Mouse (Mus musculus): ENCODE data around the gene Olfr304. TPM values are rescaled to one million over a fixed set of nuclear protein-coding genes. Genes with fewer than 3 reads are reported as not detected.

Gene Olfr304
- polyA plus RNA-seq, 1 experiment from 2014 or later: not detected

DNA sequence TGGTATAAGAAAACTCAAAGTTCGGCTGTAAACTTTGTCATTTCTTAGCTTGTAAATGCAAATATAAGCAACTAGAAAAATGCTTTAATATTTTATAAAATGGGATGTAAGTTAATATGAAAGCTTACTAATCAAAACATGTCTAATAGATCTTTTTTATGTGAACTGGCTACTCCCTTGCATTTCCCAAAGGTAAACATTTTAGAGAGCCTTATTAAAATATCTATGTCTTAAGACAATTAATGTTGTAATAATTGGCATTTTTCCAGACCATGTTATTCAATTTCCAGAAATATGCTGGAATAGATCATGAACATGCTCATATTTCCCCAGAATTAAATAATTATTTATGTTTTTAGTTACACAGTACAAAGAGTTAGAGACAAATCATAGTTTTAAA, 49.0 kb downstream of the Olfr304 start, which contains the start of gene Olfr307:
Gene Olfr307, minus strand, starts transcription at position 101 of the 400 bp plus-strand sequence.
- WGBS: 78% methylated on average over 1 of the region's 1 CpGs
- Histone ChIP-seq H3K36me3 (replicated peaks; ENCODE audit: control insufficient read depth, insufficient read depth, low read depth, low read length) (no peaks in the 10 kb centered on the region), H3K27ac (replicated peaks; ENCODE audit: low read depth, low read length) (no peak within 1 kb of the TSS), H3K27me3 (ENCODE audit: control insufficient read depth, insufficient read depth, low read length) (no peaks in the 10 kb centered on the region), H3K4me2 (ENCODE audit: low read depth, low read length) (no peak within 1 kb of the TSS), H3K9me3 (replicated peaks; ENCODE audit: control insufficient read depth, low read length) (no peaks in the 10 kb centered on the region), H3K4me1 (ENCODE audit: control insufficient read depth, insufficient read depth, low read length) (no peaks in the 10 kb centered on the region), H3K4me3 (ENCODE audit: low read depth, low read length) (no peak within 1 kb of the TSS), H3K9ac (replicated peaks; ENCODE audit: low read length) (no peak within 1 kb of the TSS)
- no peak for ATAC-seq (replicated peaks; ENCODE audit: insufficient number of reproducible peaks, low FRiP score, low TSS enrichment, low read depth)
- DNase-seq (ENCODE audit: low spot score): no peak

Other genes with a start within 250 kb of the Olfr304 start
- gene Vmn2r75, start 214.9 kb downstream of the Olfr304 start, polyA plus RNA-seq (2014; fragmentation: Nextera tagmentation; extraction: Ambion mirVana): not detected in 2 replicates
- not detected in 2 replicates for gene Vmn2r76, start 140.3 kb downstream of the Olfr304 start, polyA plus RNA-seq (2014; fragmentation: Nextera tagmentation; extraction: Ambion mirVana)
- gene Olfr310, start 109.5 kb downstream of the Olfr304 start, polyA plus RNA-seq (2014; fragmentation: Nextera tagmentation; extraction: Ambion mirVana): not detected in 2 replicates
- gene Olfr309, start 73.0 kb downstream of the Olfr304 start, polyA plus RNA-seq (2014; fragmentation: Nextera tagmentation; extraction: Ambion mirVana): not detected in 2 replicates
- gene Olfr308, start 61.0 kb downstream of the Olfr304 start, polyA plus RNA-seq (2014; fragmentation: Nextera tagmentation; extraction: Ambion mirVana): not detected in 2 replicates
- gene Olfr307, start 49.1 kb downstream of the Olfr304 start, polyA plus RNA-seq (2014; fragmentation: Nextera tagmentation; extraction: Ambion mirVana): not detected in 2 replicates
- gene Olfr305, start 19.7 kb downstream of the Olfr304 start, polyA plus RNA-seq (2014; fragmentation: Nextera tagmentation; extraction: Ambion mirVana): not detected in 2 replicates
- gene Olfr303, start 11.1 kb upstream of the Olfr304 start, polyA plus RNA-seq (2014; fragmentation: Nextera tagmentation; extraction: Ambion mirVana): not detected in 2 replicates
- not detected in 2 replicates for gene Olfr301, start 17.2 kb upstream of the Olfr304 start, polyA plus RNA-seq (2014; fragmentation: Nextera tagmentation; extraction: Ambion mirVana)
- not detected in 2 replicates for gene Olfr299, start 73.3 kb upstream of the Olfr304 start, polyA plus RNA-seq (2014; fragmentation: Nextera tagmentation; extraction: Ambion mirVana)
- gene Olfr298, start 105.8 kb upstream of the Olfr304 start, polyA plus RNA-seq (2014; fragmentation: Nextera tagmentation; extraction: Ambion mirVana): not detected in 2 replicates
- gene Olfr297, start 133.3 kb upstream of the Olfr304 start, polyA plus RNA-seq (2014; fragmentation: Nextera tagmentation; extraction: Ambion mirVana): not detected in 2 replicates
- not detected in 2 replicates for gene Olfr295, start 197.2 kb upstream of the Olfr304 start, polyA plus RNA-seq (2014; fragmentation: Nextera tagmentation; extraction: Ambion mirVana)
- gene Olfr294, start 230.0 kb upstream of the Olfr304 start, polyA plus RNA-seq (2014; fragmentation: Nextera tagmentation; extraction: Ambion mirVana): not detected in 2 replicates

All from embryonic facial prominence, embryonic 11.5 days (tissue).